Mouse (Mus musculus) adipocyte (in vitro differentiated cells): ENCODE results near the gene Fam71a.
"Not testable (repeated sequence)": the region's sequence is repeated elsewhere in the genome, so short reads cannot be mapped to it uniquely, and the experiment has no call there.

Experiments used
- DNase-seq: peaks from one replicate; pipeline ENCODE4 v3.0.0-alpha.2; 2016; ENCODE audit warnings: low spot score

Fam71a gene

GRCm38 (mm10) chr1:191181469-191182259 lies 17.0 kb upstream of the Fam71a start:
- DNase-seq = no peak

GRCm38 (mm10) chr1:191180397-191180796 lies 15.8 kb upstream of the Fam71a start:
- no peak for DNase-seq

GRCm38 (mm10) chr1:191179846-191180245 lies 15.2 kb upstream of the Fam71a start:
- no peak for DNase-seq

- DNase-seq = no peak
These were observed 14.0 kb upstream of the Fam71a start for GRCm38 (mm10) chr1:191178511-191179188.

- no peak for DNase-seq
These were observed 12.3 kb upstream of the Fam71a start for GRCm38 (mm10) chr1:191176887-191177286.

GRCm38 (mm10) chr1:191172487-191172886 lies 7.9 kb upstream of the Fam71a start:
- peak; percentile 61 for DNase-seq

GRCm38 (mm10) chr1:191170444-191170843 lies 5.8 kb upstream of the Fam71a start:
- DNase-seq = no peak

- no peak for DNase-seq
These were observed 1.6 kb upstream of the Fam71a start for GRCm38 (mm10) chr1:191166189-191166588.

GRCm38 (mm10) chr1:191154314-191154713 lies 10.3 kb downstream of the Fam71a start:
- no peak for DNase-seq

GRCm38 (mm10) chr1:191153052-191153451 lies 11.6 kb downstream of the Fam71a start:
- DNase-seq = peak; percentile 36

- DNase-seq = no peak
These were observed 13.6 kb downstream of the Fam71a start for GRCm38 (mm10) chr1:191150924-191151605.

- not testable (repeated sequence) for DNase-seq
These were observed 15.1 kb downstream of the Fam71a start for GRCm38 (mm10) chr1:191149489-191149888.

GRCm38 (mm10) chr1:191140983-191141382 lies 23.6 kb downstream of the Fam71a start:
- DNase-seq = no peak

- DNase-seq = no peak
These were observed 25.6 kb downstream of the Fam71a start for GRCm38 (mm10) chr1:191138874-191139495.

- no peak for DNase-seq
These were observed 26.2 kb downstream of the Fam71a start for GRCm38 (mm10) chr1:191138436-191138835.

GRCm38 (mm10) chr1:191135406-191135805 lies 29.2 kb downstream of the Fam71a start:
- no peak for DNase-seq

- DNase-seq = no peak
These were observed 31.7 kb downstream of the Fam71a start for GRCm38 (mm10) chr1:191132934-191133333.

- no peak for DNase-seq
These were observed 32.4 kb downstream of the Fam71a start for GRCm38 (mm10) chr1:191132240-191132639.

GRCm38 (mm10) chr1:191131692-191132091 lies 32.9 kb downstream of the Fam71a start:
- DNase-seq = no peak

GRCm38 (mm10) chr1:191125811-191126638 lies 38.6 kb downstream of the Fam71a start:
- DNase-seq = no peak

GRCm38 (mm10) chr1:191124288-191124687 lies 40.3 kb downstream of the Fam71a start:
- DNase-seq = no peak
